Mouse (Mus musculus) frontal cortex, adult (tissue): Measurements from ENCODE around the gene Cpt2.
A peak's percentile ranks its signal among the peaks of the same experiment; 100 is the strongest.

ENCODE experiments used
- ATAC-seq: cut with Nextera tagmentation; 2 replicates; pipeline ENCODE4 v1.9.2; 2017; ENCODE audit warnings: mild to moderate bottlenecking, moderate library complexity, mixed read lengths; ENCODE audit not compliant: low TSS enrichment

The Cpt2 gene

DNA sequence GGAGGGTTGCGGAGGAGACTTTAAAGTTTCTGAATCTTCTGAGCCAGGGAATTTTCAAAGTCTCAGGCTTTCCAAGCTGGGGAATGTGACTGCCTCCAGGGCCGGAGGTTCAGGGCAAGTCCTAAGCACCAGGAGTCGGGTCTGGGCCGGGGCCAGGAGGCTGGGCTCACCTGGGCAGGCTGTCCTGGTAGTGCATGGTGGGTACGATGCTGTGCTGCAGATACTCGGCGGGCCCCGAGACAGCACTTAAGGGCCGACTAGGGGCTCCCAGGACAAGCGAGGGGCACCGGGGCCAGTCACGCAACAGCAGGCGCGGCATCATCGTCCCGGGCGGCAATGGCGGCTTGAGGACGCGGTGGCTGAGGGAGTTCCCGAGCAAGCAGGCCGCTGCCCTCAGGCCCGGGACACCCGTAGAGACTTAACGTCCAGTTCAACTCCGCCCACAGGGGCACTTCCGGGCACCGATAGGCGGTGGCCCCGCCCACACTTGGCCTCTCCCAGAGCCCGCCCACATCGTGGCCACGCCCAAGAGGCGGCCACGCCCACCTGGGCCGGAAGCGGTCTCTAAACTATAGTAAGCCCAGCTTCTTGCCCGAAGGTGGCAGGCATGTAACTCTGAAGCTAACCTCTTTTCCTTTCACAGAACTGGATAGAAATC is at the start of gene Cpt2:
Gene Cpt2, minus strand, starts transcription at position 466 of the 658 bp plus-strand sequence.
- peak; percentile 72 for ATAC-seq

DNA sequence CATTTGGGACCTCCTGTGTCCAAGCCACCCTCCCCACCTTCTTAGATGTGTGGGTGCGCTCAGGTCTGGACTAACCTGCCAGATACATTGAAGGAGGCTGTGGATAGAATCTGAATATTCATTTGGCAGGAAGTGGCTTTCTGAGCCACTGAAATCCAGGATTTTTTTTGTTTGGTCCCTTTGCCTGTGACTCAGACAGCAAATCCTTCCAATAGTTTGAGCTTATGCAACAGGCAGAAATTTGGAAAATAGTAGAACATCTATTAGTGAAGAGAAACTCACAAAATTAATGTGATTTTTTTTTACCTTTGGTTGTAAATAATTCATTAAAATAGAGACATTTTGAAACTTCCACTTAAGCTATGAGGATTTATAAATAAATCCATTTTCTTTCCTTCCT is 47.8 kb upstream of the Cpt2 start:
- ATAC-seq = no peak

DNA sequence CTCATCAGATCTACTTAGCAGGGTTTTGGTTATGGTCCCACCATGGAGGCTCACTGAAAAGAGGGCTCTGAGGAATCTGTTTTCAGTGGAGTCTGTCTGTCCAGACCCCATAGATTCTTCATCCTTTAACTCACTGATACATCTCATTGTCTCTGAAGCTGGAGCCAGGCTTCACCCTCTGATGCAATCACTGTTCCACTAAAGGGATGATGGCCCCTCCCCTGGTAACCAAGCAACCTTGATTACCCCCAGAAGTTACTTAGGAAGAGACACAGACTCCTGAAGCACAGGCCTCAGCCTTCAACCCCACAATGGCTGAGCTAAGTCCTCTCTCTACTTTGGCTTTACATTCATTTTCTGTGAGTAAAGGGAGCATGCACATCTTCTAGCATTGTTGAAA is 46.4 kb upstream of the Cpt2 start:
- ATAC-seq = no peak

DNA sequence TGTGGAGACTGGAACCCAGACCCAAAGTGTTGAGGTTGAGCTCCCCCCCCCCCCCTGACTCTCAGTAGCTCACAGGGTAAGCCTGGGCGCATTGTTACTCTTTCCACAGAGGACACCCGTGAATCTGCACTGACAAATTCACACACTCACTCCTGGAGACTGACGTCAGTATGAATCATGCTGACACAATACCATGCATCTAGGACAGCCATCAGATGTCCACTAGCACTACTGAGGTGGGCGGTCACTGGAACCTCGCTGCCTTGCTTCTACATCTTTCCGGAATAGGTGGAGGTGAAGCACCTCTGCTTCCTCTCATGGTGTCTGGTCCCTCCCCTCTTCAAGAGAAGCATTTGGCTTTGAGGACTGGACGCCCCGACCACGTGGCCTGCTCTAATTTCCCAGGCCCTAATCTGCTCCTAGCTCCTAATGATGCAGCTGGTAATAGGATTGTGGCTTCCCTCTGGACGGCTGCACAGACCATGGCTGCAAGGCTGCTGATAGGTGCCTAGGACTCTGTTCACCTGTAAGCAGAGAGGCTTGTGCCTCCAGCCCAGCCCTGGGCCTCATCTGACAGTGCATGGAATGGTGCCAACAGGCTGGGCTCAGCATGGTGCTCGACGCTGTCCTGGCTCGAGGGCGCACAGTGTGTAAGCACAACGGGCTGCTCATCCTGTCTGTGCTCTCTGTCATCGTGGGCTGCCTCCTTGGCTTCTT is 44.7 kb upstream of the Cpt2 start, which contains the start of gene Slc1a7:
Gene Slc1a7, plus strand, starts transcription at position 367 of the 717 bp plus-strand sequence.
- no peak; the same call in 1 of the 2 replicates for ATAC-seq

DNA sequence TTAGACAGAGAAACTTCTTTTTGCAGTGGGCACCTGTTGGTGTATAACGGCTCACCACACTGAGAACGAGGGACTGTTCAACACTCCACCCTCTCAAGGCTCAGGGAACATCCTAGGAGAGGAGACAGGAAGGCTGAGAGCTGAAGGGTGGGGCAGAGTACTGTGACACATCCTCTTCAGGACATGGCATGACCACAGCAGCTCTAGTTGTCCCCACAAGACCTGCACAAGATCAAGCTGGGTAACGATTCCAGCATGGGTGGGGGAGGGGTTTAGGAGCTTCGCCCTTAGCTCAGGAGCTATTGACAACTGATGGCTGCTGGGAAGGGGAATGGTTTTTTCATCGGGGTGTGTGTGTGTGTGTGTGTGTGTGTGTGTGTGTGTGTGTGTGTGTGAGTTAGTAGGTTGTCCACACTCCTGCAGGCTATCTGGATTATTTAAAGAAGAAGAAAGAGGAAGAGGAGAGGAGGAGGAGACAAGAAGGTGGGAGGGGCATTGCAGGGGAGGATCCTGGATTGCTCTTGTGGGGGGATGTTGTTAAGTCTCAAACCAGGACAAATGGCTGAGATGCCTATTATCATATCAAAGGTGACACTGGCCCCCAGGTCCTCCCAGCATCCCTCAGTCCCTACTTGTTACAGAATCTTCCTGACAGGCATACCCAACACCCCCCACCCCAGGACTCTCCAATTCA is 43.2 kb upstream of the Cpt2 start:
- no peak for ATAC-seq

DNA sequence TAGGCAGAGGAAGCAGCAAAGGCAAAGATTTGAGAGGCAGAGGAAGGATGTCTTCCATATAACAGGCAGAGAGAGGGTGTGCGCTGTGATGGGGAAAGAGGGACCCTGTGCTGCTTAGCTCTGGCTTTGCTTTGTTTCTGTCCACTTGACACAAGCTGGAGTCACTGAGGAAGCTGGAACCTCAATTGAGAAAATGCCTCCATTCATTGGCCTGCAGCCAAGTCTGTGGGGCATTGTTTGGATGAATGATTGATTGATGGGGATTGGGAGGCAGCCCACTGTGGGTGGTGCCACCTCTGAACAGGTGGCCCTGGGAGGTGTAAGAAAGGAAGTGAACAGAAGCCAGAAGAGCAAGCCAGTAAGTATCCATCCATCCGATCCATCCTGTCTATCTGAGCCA is 39.4 kb upstream of the Cpt2 start:
- ATAC-seq = no peak

DNA sequence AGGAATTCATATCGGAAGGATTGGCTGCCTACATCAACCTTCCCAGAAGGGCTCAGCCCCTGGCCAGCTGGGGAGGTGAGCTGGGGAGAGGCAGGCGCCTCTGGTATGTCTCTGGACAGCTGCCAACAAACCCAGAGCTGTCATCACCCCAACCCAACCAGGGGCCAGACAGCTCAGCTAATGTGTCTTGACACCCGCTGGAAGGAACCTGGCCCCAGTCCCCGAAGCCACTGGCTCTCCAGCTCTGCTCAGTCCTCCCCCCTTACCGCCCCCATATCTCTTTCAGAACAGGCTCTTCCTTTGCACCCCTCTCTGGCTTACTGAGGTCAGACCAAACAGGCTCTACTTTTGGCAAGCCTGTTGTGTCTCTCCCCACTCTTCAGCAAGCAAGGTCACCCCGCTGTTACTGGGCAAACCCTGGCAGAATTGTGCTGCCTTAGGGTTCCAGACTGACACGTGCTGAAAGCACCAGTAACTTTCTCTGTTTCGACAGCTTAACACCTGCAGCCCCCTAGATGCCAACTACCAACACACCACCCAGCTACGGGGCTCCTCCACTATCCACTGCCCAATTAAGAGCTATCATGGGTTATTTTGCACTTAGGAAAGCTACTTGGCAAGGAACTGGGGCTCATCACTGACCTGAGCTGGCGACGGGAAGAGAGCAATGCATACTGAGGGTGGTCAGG is 38.8 kb upstream of the Cpt2 start:
- no peak for ATAC-seq

DNA sequence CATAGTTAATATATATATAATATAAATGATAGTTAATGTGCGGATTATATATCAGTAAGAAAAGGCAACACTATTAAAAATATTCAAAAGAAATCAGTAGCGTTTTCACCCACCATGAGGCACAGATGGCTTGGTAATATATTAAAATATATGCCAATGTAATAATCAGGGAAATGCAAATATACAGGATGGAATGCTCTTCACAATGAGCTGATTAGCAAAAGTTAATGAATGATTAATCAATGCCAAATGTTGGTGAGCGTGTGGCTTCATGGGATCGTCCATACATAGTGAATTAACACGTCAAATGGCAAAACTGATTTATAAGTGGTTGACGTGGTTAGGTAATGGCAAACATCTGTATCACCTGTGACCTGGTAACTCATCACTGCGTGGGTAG is 35.1 kb upstream of the Cpt2 start:
- no peak for ATAC-seq

DNA sequence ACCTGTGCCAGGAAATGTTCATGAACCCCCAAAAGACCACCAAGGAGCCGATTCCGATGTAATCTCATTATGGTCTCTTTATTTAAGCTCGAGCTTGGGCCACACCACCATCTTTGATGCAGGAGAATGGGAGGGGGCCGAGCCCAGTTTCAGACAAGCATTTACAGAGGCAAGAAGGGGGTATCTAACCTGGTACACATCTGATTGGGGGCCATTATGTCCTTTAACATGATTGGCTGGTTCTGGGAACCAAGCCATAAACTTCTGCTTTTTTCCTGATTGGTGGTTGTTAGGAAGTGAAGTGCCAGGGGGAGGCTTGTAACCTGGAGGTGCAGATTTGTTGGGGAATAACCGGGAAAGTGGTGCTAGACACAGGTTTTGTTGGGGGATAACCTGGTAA is 32.3 kb upstream of the Cpt2 start:
- no peak for ATAC-seq

DNA sequence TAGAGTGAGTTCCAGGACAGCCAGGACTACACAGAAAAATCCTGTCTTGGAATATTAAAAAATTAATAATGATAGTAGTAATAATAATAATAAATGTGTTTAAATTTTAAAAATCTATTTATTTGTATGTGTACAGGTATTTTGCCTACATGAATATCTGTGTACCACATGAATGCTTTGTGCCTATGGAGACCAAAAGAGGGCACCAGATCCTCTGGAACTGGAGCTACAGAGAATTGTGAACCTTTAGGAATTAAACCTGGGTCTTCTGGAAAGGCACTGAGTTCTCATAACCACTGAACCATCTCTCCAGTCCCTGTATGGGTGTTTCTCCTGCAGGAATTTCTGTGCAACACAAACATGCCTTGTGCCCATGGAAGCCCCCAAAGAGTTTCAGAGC is 29.4 kb upstream of the Cpt2 start:
- no peak for ATAC-seq

DNA sequence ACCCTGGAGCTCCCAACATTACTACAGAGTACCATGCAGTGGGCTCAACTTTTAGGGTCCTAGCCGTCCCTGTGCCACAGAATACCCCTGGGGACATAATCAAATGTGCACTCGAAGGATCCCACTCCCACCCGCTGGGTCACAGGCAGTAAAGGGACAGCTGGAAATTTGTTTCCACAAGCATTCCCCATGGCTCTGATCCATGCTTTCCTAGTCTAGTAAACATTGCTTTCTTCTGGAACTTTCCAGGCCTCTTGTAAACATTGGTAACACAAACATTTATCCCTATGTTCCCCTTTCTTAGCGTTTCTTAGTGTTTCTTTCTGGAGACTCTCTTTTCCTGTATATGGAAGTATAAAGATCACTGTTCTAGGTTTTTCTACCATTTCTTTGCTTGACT is 26.5 kb upstream of the Cpt2 start:
- no peak for ATAC-seq

DNA sequence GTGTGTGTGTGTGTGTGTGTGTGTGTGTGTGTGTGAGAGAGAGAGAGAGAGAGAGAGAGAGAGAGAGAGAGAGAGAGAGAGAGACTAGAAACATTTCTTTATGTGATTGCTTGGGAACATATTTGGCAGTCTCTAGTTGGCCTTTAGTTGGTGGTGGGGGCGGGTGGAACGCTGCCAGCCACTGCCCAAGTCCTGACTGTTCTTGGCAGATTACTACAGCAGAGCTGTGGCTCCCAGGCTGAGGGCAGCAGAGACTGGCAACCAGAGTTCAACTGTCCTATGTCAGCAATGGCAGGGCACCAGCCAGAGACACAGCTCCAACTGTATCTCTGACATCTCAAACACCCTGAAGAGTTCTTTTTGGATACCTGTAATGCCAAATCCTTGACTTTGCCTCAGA is 20.7 kb upstream of the Cpt2 start:
- no peak for ATAC-seq

DNA sequence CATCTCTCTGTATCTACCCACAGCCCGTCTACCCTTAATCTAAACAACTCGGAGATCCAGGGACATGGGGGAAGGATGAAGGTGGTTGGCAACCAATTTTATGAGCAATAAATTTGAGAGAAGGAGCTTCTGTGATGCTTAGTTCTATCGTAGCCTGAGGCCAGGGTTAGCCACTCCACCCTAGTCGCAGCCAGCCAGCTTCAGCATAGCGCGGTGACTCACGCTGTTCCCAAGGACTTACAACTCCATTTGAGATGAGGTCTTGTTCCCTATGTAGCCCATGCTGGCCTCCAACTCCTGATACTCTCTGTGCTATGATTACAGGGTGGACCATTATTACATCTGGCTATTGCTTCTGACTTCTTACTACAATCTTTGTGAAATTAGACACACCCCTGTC is 19.3 kb upstream of the Cpt2 start:
- no peak for ATAC-seq

DNA sequence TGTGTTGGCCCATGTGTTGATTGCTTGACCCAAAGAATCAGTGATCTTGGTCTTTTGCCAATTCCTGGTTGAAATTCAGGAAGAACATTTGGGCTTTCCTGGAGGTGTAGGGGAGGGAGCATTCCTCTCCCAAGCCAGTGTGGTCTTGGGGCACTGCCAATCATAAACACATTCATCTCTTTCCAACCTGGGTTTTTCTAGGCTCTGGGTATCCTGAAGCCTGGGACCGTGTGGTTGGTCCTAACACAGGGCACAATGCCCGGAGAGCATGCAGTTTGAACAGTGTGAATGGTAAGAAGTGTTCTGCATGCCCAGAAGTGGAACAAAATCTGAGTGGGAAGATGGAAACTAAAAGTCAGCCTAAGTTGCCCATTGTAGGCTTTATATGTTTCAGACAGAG is 14.7 kb upstream of the Cpt2 start:
- ATAC-seq = no peak

DNA sequence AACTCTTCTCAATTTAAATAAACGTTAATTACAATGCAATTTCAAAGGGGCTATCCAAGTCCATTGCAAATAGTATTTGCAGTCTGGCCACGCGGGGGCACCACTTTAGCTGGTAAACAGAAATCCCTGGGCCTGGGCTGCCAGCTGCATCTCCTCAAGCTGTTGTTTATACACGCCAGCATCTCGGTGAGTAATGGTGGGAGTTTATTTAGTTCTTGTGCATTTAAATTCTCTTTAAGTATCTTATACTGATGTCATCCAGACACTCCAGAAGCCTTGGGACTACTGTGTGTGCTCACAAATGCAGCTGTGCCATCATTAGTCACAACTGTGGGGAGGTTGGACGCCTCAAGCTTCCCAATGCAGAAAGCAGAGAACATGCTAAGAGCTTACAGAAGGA is 13.9 kb upstream of the Cpt2 start:
- peak; percentile 76 for ATAC-seq

DNA sequence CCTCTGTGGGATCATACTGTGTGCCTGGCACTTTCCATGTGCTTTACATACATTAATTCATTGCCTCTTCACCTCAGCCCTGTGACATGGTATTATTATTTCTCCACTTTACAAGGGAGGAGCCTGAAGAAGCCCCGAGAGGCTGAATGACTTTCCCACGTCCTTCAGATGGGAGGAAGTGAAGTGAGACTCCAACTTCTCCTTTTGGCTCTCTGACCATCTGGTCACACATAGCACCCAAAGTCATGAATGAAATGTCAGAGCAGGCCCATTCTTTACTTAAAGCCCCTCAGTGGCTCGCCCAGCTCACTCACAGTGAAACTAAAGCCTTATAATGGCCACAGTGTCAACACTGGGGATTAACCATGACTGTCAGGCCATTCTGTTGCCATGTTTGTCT is 11.8 kb upstream of the Cpt2 start:
- no peak for ATAC-seq

DNA sequence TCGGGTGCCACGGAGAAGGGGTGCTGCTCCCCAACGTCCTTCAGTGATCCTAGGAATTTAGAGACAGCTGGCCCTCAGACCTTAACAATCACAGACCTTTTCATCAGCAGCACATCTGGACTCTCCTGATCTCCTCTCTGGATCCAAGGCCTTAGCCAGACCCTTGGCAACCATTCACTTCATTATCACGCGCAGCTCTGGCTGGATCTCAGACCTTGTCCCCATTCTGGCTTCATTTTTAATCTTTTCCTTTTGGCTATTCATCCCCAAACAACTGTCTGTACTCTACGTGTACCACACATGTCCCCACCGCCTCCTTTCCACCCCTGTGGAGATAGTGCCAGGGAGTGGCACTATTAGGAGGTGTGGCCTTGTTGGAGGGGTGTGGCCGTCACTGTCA is 9.8 kb upstream of the Cpt2 start:
- ATAC-seq = no peak

DNA sequence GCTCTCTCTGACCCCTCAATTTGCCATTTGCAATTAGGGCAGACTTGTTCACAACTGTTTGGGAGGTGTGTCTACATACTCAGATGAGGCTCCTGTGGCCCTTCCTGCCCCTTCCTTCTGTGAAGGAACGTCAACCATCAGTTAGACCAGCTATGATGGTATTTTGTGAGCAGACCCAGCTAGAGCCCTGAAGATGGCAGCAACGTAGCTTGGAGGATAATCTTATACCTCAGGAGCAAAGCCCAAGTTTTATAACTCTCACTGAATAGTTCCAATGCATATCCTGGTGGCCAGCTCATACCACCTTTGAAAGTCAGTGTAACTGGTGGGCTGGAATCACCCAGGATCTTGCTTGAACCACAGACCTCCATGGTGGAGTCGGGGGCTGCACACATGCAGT is 8.0 kb upstream of the Cpt2 start:
- ATAC-seq = no peak

DNA sequence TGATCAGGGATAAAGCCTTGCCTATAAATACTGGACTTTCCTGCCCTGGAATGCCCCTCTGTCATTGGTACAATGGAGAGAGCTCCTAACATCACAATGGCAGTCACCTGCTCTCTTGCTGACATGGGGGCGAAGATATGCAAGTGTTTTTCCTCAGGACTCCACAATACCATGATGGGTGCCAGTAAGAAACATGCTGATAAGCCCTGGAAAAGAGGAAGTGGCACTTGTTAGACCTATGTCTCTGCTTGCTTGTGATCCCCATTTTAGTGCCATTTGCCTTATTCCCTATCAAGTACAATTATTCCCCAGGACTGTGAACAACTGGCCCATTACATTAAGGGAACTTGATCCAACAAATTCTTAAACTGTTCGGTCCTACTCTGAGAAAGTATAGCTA is 5.3 kb upstream of the Cpt2 start:
- ATAC-seq = no peak

DNA sequence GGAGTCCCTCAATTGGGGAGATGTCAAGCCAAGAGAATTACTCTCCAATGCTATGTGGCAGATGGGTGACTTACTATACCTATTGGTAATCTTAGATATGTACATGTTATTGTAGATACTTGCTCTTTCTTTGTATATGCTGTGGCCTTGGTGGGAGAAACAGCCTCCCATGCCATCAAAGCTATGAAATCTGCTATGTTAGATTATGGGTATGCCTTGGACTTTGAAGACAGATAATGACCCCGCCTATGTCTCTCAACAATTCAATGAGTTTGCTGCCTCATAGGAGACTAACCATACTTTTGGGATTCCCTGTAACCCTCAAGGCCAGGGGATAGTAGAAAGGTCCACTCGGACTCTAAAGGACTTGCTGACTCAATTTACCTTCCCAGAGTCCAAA is 4.9 kb upstream of the Cpt2 start:
- no peak for ATAC-seq

DNA sequence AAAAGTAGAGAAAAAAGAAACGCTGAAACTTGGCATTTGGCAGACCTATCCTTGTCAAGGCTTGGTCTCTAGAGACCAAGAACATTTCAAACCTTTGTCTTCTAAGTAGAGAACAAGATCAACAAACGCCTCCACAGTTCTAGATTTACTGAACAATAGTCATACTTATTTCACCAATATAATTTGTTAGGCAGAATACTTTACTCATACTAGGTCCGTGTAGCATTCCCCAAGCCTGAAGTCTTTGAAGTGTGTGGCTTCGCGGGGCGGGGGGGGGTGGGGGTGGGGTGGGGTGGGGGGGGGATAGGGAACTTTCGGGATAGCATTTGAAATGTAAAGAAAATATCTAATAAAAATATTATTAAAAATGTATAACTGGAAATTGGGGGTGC is 389 bp upstream of the Cpt2 start:
- ATAC-seq = no peak

DNA sequence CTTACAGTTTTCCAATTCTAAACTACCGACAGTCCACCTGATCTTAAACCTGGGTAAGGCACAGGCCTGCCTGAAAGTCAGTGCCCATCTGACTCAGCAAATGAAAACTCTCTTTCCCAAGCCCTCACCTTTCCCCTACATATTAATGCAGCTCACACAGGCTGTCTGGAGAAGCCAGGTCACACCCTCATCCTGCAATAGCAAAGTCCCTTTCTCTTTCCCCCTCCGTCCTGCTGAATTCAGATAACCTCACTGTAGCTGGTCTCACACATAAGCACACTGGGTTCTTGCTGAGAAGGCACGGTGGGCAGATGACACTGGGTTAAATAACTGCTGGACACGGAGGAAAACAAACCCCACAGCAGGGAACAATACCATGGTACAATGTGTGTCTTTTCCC is 1.5 kb downstream of the Cpt2 start:
- ATAC-seq = no peak
